Mouse (Mus musculus): ENCODE data around the gene Gm49027.
"Not testable (repeated sequence)": the region's sequence is repeated elsewhere in the genome, so short reads cannot be mapped to it uniquely, and the experiment has no call there.

Gm49027 gene

DNA sequence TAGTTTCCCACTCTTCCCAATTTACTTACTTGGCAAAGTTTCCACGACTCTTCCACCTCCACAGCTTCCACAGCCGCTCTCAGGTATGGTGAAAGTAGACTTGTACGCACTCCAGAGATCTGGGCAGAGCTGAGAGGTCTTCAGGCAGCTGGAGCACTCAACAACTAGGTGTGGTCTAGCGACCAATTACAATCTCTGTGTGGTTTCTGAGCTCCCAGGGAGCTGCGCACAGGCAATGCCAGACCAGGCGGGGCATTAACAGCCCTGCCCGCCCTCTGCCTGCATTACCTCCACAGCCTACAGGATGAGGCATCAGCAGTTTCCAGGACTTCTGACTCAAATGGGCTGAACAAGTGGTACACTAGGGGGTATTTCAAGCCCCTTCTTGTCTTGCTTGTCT lies at the start of gene Gm49027:
Gene Gm49027 (minus strand): TSS at position 208 of the 400 bp plus-strand sequence.
- DNase-seq (ENCODE audit: low spot score in 2 of 2) = no peak

DNA sequence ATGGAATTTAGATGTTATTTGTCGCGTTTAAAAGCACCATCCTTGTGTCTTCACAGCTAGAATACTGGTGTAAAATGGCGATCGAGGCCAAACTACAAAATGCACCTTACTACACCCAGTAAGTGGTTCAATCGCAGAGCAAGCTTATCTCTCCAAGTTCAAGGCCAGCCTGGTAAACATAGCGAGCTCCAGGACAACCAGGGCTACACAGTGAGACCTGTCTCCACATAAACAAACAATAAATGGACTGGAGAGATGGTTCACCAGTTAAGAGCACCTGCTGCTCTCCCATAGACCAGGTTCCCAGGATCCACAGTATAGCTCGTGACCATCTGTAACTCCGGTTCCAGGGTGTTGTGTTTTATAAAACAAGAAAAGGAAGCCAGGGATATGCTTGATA lies 48.1 kb upstream of the Gm49027 start:
- no peak for DNase-seq (ENCODE audit: low spot score in 2 of 2)

DNA sequence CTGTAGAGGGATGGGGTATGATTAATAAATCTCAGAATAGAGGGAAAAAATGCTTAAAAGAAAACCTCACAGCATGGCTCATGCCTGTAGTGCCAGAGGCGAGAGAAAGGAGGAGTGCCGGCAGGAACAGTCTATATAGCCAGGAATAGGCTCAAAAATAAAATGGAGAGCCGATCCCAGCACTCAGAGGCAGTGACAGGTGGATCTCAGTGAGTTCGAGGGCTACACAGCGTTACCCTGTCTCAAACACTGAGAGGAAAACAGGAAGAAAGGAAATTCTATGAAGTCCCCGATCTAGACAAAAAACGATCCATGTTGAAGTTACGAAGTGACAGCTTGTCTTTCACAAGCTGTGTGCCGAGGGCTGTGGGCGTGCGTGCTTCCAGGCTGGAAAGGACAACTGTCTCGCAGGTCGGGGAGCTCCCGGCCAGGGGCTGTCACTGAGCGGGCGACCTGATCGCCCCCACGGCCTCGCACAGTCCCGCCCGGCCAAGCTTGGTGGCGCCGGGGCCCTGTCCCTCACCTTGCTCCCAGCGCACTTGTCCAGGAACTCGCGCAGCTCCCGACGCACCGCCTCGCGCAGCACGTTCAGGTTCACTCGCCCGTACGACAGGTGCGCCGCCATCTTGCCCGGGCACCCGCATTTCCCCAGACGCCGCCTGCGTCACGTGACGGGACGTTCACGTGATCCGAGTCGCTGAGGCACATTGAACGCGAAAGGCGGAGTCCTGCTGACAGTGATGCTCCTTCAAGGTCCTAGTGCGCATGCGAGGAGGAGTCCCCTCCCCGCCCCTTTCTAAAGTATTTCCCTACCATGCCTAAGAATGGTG lies 47.3 kb upstream of the Gm49027 start, which contains the start of gene Vps33a:
Gene Vps33a (minus strand): TSS at position 682 of the 830 bp plus-strand sequence.
- DNase-seq (ENCODE audit: low spot score in 2 of 2) = peak; percentile 90 to 98

DNA sequence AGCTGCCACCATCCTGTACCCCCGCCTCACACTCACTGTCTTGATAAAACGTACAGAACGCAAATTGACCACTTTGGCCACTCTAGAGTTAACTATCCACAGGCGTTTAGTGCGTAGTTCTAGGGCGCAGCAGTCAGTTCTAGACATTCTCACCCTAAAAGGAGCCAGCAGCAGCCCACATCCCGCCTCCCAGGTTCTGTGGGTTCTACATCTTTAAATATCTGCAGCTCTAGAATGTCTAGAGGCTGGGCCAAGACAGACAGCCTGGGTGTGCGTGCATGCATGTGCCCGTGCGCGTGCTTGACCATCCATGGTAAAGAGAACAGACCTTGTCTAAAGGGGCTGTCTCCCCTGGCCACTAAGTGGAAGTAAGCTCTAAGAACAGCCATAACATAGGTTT lies 35.8 kb upstream of the Gm49027 start:
- no peak for DNase-seq (ENCODE audit: low spot score in 2 of 2)

DNA sequence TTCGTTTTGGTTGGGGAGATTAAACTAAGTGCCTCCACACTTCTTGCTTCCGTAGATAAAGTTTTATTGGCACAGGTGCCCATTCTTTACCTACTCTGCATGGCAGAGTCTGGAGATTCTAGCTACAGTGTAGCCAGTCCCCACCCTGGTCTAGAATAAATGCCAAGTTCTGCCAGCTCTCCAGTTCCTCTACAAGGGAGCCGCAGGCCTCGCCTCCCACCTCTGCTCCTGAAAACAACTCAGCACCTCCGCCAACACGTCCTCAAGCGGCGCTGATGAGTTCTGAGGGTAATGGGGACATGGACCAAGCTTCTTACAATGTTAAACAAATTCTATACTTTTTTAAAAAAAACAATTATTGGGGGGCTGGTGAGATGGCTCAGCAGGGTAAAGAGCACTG lies 34.3 kb upstream of the Gm49027 start:
- DNase-seq (ENCODE audit: low spot score in 2 of 2) = no peak

DNA sequence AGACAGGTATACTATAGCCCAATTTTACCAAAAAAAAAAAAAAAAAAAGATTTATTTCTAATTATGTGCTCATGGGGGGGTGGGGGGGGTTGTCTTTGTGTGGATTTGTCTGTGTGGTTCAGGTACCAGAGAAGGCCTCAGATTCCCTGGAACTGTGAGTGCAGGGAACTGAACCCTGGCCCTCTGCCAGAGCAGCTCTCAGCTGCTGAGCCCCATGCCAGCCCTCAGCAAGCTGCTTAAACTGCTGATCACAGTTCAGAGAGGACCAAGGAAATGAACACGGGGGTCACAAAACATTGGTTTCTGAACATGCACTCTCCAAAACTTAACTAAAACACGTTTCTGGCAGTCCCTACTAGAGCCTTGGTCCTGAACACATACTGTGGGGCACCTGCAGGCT lies 31.2 kb upstream of the Gm49027 start:
- no peak for DNase-seq (ENCODE audit: low spot score in 2 of 2)

DNA sequence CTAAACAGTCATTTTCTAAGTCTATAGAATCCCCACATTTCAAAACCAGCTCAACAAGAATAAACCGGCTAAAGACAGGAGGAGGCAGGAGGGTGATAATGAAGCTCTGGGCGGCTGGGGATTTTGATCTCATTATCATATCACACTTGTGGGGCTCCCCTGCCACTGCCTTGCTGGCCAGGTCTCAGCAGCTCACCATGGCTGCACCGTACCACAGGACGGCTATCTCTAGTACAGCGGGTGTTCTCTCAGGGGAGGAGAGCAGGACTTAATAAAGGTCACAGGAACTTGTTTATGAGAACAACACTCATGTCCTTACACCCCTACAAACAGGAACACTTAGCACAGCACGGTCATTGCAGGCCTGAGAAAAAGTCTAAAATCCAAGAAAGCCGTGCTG lies 30.4 kb upstream of the Gm49027 start:
- DNase-seq (ENCODE audit: low spot score in 2 of 2) = no peak

DNA sequence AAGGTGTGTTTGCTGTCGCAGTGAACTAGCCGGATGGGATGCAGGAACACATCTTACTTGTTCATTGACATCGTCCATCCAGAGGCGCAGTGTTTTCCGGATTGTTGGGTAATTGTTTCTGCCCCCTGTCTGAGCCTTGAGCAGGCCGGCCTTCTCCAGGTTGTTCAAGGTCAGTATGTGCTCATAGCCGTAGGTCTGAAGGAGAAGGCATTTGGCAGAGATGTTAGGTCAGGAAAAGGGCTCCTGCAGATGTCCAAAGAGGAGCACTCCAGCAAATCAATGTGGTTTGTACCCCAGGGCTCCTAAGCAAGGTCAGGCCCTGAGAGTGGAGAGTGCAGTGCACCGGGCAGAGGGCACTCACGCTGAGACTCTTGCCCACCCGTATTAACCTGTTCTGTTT lies 8.5 kb upstream of the Gm49027 start:
- DNase-seq (ENCODE audit: low spot score in 2 of 2) = no peak

DNA sequence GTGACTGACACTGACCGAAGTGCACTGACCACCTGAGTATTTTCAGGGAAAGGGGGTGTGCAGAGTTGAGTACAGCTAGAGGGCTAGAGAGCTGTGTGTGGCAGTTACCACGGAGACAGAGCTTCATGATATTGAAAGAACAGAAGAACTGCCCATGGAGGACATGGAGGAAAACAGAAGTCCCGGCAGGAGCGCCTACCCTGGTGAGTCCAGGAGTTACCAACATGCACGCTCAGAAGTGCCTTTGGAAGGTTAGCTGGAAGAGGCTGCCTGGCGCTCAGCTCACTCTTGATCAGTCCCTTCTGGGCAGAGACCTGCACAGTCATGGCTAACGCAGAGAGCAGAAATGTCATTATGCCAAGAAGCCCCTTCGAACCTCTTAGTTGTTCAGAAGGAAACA lies 4.8 kb upstream of the Gm49027 start:
- no peak for DNase-seq (ENCODE audit: low spot score in 2 of 2)

DNA sequence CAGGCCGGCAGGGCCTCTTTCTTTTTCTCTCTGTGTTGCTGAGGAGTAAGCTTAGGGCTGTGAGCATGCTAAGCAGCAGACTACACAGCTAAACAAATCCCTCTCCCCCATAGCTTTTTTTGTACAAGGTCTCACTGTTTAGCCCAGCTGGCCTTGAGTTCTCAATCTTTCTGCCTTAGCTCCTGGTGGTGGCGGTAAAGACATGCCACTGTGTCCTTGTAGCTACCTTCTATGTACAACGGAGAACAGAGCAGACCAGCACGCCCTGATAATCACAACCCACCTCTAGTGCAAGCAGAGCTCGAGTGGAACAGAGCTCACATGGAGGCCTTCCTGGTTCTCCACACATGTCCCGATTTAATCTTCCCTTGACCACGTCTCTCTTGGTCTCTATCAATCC lies 3.4 kb upstream of the Gm49027 start:
- DNase-seq (ENCODE audit: low spot score in 2 of 2) = no peak

DNA sequence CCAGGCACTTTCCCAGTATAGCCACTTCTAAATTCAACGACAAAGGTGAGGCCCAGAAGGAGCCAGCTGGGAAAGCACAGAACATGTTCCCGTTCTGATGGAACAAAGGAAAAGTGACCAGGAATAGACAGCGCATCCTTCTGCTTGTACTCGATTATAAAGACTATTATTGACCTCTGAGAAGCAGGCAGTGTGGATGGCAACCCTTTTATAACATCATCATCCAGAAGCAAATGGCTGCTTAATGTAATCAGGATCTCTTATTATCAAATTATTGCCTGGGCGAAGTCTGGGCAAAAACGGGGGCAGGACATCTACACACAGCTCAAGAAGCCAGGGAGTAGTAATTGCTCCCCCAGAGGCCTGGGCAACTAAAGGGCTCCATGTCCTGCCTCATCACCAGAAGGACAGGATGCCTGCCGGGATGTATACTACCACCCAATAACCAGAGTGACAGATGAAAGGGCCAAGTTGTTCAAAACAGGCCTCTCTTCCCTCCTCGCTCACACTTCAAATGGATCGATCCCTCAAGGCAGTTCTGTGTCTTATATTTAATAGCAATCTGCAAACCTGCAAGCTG lies 718 bp upstream of the Gm49027 start:
- DNase-seq (ENCODE audit: low spot score in 2 of 2) = no peak

DNA sequence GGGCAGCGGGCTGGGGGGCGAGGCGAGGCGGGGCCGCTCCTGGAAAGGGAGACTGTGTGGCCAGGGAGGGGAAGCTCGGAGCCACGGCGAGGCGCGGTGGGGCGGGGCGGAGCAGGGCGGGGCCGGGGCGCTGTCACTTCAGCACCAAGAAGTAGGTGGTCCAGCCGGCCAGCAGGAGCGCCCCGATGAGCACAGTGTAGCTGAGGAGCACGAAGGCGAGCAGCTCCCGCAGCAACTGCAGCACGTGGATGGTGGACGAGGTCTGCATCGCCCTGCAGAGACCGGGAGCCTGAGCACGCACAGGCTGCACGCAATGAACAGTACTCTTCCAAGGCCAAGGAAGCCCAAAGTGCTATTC lies 916 bp downstream of the Gm49027 start:
- DNase-seq (ENCODE audit: low spot score in 2 of 2) = no peak

DNA sequence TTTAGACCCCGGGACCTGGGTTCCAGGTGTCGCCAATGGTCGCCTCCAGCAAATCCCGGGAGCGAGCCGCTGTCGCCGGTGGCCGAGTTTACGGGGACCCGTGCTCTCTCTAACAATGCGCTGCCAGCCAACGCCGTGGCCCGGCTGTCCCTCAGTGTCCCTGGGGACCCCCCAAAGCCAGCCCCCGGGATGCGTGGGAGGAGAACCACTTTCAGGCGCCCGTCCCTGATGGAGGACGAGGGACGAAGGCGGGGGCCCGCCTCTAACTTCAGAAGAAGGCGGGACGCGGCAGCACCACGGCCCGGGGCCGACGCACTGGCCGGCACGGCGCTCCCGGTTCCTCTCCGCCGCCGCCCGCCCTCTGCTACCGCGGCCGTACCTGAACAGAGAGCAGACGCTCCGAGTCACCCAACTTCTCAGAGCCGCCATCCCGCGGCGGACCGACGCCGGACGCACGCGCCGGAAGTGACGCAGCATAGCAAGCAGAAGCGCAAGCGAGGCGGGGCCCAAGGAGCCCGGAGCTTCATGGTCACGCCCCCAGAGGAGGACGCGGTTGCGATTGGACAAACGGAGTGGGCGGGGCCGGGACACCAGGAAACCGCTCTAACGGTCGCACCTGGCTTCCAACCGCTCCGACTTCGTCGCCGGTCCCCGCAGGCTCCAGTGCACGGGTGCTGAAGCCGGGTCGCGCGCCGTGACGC lies 1.4 kb downstream of the Gm49027 start, which contains the start of gene Diablo:
Gene Diablo (minus strand): TSS at position 485 of the 701 bp plus-strand sequence.
- peak; percentile 94 to 97 for DNase-seq (ENCODE audit: low spot score in 2 of 2)

DNA sequence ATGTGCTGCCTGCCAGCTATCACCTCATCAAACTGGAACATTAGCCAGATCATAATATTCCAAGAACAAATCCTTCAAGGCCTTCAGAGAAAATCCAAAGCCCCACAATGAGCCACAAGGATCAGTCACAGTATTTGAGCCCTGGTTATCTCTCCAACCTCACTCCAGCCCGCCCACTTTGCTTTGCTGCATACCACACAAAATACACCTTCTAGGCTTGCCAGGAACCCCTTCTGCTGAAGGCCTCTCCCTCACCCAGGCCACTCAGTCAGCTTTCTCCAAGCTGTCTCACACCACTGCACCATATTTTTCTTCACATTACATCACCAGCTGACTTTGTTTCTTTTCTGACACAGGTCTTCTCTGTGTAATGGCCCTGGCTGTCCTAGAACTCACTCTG lies 3.1 kb downstream of the Gm49027 start:
- DNase-seq (ENCODE audit: low spot score in 2 of 2) = no peak

DNA sequence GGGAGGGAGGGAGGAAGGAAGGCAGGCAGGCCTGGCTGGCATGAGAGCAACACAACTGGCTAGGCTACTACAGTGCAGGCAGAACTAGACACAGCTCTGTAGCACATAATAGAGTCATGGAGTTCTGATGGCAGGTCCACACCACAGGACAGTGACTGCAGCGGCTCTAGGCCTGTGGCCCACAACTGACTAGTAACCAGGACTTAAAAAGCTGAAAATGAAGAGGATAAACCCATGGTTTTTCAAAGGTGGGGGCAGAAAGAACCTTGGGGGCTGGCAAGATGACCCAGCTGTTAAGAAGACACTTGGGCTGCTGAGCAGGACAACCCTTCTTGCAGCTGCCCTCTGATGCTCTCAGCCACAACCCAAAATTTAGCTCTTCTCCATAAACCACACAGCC lies 3.7 kb downstream of the Gm49027 start:
- DNase-seq (ENCODE audit: low spot score in 2 of 2) = no peak

DNA sequence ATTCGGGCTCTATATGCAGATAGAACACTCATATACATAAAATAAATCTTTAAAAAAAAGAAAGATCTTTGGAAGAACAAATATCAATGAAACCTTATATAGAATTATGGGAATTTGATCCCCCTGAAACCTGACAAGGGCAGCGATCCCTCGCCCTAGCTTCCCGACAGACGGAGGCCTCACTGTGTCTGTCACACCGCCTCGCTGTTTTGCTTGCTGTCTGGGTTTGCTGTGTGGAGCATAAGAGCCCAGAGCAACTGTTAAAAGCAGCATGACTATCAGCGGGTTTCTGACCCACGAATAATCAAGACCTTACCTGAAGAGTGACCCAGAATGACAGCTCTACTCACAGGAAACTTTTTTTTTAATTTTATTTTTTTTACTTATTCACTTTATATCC lies 4.6 kb downstream of the Gm49027 start:
- no peak for DNase-seq (ENCODE audit: low spot score in 2 of 2)

DNA sequence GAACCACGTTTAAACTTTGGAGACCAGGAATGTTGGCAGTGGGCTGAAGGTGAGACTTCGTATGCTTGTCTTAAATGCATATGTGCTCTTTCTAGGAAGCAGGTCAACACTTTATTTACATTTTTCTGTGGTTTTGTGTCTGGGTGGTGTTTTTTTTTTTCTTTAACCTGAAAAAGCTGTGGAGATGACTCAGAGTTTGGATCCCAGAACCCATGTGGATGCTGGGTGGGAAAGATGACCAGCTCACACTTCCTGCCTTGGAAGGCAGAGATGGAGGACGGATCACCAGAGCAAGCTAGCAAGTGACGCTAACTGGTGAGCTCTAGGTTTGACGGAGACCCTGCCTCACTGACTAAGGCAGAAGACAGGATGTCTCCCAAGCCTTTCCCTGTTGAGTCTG lies 10.4 kb downstream of the Gm49027 start:
- DNase-seq (ENCODE audit: low spot score in 2 of 2) = no peak

DNA sequence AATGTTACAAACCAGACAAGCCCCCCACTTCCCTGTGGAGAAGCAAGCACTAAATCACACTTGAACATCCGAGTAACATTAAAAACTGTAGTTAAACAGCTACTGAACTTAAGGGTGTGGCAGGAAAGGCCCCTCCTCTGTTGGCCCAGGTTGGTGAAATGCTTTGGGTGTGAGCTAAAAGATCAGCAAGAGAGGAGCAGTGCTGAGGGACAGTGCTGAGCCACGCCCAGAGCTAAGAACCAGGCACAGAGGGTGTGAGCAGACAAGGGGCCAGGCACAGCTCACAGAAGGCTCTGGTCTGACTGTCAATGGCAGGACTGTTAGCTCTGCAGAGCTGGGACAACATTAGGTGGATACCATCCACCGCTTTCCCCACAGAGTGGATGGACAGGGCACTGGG lies 13.2 kb downstream of the Gm49027 start:
- no peak for DNase-seq (ENCODE audit: low spot score in 2 of 2)

DNA sequence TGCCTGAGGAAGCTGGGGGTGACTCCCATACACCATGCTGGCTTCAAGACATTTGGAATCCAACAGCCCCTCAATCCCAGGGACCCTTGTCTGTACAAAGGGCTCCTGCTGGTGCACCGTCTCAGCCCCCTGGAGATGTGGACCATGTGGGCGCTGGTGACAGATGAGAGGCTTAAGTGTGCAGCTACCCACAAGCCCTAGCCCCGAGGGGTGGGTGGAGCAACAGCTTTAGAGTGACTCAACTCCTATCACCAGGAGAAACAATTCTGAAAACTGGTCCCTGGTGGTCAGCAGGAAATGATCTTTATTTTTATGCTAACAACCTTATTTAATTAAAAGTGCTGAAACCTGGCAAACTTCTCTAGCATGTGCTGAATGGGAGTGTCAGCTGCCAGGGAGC lies 13.9 kb downstream of the Gm49027 start:
- DNase-seq (ENCODE audit: low spot score in 2 of 2) = not testable (repeated sequence)

DNA sequence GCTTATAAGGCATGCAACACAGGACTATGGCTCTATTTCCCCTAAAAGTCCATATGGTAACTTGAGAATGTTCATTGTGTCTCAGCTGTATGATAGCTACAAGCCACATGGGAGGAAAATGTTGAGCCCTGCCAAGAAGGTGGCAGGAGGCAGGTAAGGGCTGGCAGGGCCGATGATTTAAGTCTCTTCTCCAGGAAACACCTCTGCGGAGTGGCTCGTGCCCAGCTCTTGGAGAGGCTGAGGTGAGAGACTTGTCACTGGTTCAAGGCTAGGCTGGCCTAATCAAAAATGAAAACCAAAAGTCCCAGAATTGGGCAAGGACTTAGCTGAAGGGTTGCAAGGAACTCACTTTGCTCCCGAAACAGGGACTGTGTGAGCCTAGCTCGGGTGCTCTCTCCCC lies 15.1 kb downstream of the Gm49027 start, which contains the start of gene B3gnt4:
Gene B3gnt4 (plus strand): TSS at position 301 of the 400 bp plus-strand sequence.
- DNase-seq (ENCODE audit: low spot score in 2 of 2) = no peak

DNA sequence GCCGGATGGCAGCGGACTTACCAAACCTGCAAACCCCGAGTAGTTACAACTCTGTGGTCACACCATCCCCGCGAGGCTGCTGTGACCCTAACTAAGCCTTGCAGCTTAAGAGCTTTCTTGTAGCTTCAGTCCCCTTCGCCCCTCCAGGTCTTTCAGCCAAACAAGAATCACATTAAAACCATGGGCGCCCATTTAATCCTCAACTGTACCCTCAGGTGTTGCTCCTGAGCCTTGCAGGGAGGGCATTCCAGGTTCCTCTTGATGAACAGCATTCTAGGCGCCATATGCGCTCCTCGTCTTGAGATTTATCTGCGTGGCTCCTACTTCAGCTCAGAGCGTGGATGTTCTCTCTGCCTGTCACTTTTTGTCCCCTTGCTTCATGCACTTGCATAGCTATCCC lies 16.4 kb downstream of the Gm49027 start:
- DNase-seq (ENCODE audit: low spot score in 2 of 2) = no peak

DNA sequence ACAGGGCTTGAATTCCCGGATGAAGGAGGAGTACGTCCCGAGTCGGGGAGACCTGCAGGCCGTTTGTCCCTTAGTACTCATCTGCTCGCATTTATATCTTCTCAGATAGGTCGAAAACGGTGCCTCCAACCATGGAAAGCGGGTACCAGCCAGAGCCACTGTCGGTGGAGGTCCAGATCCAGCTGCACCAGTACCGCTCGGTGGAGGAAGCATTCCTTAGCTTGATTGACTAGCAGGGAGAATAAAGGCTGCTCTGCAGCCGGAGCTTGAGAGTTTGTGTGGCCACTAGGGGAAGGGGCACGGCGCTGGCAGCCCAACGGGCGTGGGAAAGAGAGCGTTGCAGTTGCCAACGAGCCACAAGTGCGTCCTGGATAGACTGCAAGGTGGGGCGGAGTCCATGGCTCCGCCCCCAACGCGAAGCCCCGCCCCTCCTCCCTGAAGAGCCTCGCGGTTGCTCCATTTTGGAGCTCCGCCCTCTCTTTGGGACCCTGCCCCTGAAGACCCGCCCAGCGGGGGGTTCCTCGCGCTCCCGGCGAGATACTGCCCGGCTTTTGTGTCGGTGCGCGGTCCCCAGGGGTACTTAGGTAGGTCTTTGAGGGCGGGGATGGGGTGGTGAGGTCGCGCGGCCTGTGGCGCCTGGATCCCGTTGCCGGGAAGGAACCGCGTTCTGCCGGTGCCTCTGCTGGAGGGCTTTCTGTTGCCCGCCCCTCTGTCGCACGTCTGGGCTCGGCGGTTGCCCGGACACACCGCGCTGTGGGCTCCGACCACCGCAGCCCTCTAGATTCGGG lies 17.2 kb downstream of the Gm49027 start:
- DNase-seq (ENCODE audit: low spot score in 2 of 2) = peak in 1 of 2 experiments; percentile 73

Data from left cerebral cortex, adult 9 months (tissue).